ENCODE assay signal across 8 mouse cellular contexts in the genomic region with DNA sequence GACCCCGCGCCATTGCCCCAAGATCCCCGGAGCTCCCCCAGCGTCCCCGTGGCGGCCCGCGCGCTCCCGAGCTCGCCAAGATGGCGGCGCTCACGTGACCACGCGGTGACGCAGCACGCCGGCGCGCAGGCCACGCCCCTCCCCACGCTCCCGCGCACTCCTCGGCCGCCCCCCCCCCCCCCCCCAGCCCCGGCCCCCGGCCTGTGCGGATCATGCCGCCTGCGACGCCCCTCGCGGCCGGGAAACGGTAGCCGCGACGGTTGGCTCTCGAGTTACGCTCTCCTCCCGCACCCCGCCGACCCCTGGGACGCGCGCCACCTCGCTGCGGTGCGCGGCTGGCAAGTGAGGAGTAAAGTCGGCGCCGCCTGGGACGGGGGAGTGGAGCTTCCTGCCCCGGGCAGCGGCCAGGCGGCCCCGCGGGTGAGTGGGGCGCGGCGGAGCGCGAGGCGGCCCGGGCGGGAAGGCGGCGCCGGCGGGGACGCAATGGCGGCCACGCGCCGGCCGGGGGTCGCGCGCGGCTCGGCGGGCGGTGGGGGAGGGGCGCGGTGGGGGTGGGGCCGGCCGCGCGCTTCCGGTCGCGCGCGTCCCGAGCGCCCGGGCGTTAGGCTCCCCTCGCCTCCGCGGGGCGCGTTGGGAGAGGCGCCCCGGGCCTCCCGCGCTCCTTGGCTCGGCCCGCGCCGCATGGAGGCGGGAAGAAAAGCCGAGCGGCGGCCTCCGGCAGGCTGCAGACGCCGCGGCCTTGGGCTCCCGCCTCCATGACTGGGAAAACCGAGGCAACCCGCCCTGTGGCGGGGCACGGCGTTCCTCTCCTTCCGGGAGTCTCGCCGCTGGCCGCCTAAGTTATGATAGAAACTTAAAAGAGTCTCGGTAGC. TPM values are rescaled to one million over a fixed set of nuclear protein-coding genes. Genes with fewer than 3 reads are reported as not detected.
A peak's percentile ranks its signal among the peaks of the same experiment; 100 is the strongest.
DNase-seq lines count a peak whose midpoint lies in the region; ATAC-seq and TF ChIP-seq lines count a peak whose summit lies in the region.

A gene (plus strand): TSS at position 157 of the 872 bp plus-strand sequence.

- ATAC-seq in megakaryocyte-erythroid progenitor cell, adult 5-6 weeks (replicated peaks; ENCODE audit: low FRiP score, low TSS enrichment, poor library complexity, severe bottlenecking), result peak; percentile 43

- no peak for TF ChIP-seq CTCF in cortical plate, adult 2 months (IDR thresholded peaks at IDR 0.05; ENCODE audit: extremely low read depth, insufficient read depth, low read length)

- peak within 1 kb of the TSS; percentile 95 for H3K4me3 ChIP-seq in cortical plate, adult 2 months (ENCODE audit: insufficient read depth, low read length)

- TF ChIP-seq POLR2A in cortical plate, adult 2 months (IDR thresholded peaks at IDR 0.05; ENCODE audit: extremely low read depth, insufficient read depth, low read length), result peak; percentile 81; the same call in 1 of the 2 replicates

- peak; percentile 96 for DNase-seq in adrenal gland, adult 18-20 months (ENCODE audit: low spot score in 2 of 2)
- peak; percentile 97 for DNase-seq in gastrocnemius, postnatal 10 days
- DNase-seq in hindlimb bud, embryonic 11.5 days (ENCODE audit: extremely low spot score, low read depth, low spot score), result peak; percentile 41
- DNase-seq in left cerebral cortex, postnatal 14 days (ENCODE audit: low spot score in 2 of 2), result peak; percentile 90 to 92
- peak; percentile 94 for DNase-seq in right cerebral cortex, postnatal 14 days
- DNase-seq in urinary bladder, postnatal 36 days (ENCODE audit: low spot score in 2 of 2), result peak; percentile 85 to 89

- peaks cover 7% of the 10 kb centered on the region; the same call in 1 of the 2 replicates for H3K4me1 ChIP-seq in cortical plate, adult 2 months (ENCODE audit: control insufficient read depth, insufficient read depth, low read length)

- intact Hi-C loops in left cerebral cortex, postnatal 14 days (cut with DNase I), result no loop called here

- peak within 1 kb of the TSS; percentile 100 for H3K27ac ChIP-seq in cortical plate, adult 2 months (ENCODE audit: insufficient read depth, low read length)

RNA-seq across cellular contexts. Expression of the gene that starts here (rescaled TPM):
- 10 to 100 TPM; 59.2 to 62.5 TPM for total RNA-seq in adrenal gland, adult 18-20 months (2021)
- polyA plus RNA-seq in cortical plate, adult 2 months (2012; rRNA removed), result 13.4 and 14.3 TPM in 2 replicates
- 10 to 100 TPM; 51.5 to 55.9 TPM for total RNA-seq in gastrocnemius, postnatal 10 days (2021)
- total RNA-seq in left cerebral cortex, postnatal 14 days (2021), result 10 to 100 TPM; 15.7 to 19.7 TPM
- total RNA-seq in megakaryocyte-erythroid progenitor cell, adult 5-6 weeks (2014; fragmentation: Nextera tagmentation), result 82.7 and 87.7 TPM in 2 replicates
- 94.7 and 123 TPM in 2 replicates for total RNA-seq in megakaryocyte-erythroid progenitor cell, adult 5-6 weeks (2017)

Comparison
In these comparisons a context has a peak if more than half of its experiments do, and no peak if none do; other contexts are left out.
1. Peak in every context shown above with its lines: DNase-seq, ATAC-seq, H3K4me3 ChIP-seq and H3K27ac ChIP-seq.
2. DNase-seq: peak in every context shown above with its lines; median percentile 97 in gastrocnemius, postnatal 10 days; 96 in adrenal gland, adult 18-20 months; 94 in right cerebral cortex, postnatal 14 days; 91 in left cerebral cortex, postnatal 14 days; 87 in urinary bladder, postnatal 36 days; 41 in hindlimb bud, embryonic 11.5 days.